Mouse (Mus musculus) brain, embryonic 14.5 days (tissue): ENCODE results near the gene Diaph2. TPM values are rescaled to one million over a fixed set of nuclear protein-coding genes. Genes with fewer than 3 reads are reported as not detected.

ENCODE experiments used
- DNase-seq: peaks from one replicate; pipeline ENCODE4 v3.0.0-alpha.2; 2011; ENCODE audit warnings: low read depth
- CTCF ChIP-seq: fragments of 200-500 bp; IDR thresholded peaks from 2 replicates; pipeline ENCODE4 v1.5.1; 2012; ENCODE audit warnings: inconsistent platforms, mild to moderate bottlenecking, moderate library complexity, borderline replicate concordance; ENCODE audit not compliant: insufficient read depth, insufficient read length; ENCODE audit errors: extremely low read depth
- POLR2A ChIP-seq: fragments of 200-500 bp; IDR thresholded peaks from 2 replicates; pipeline ENCODE4 v1.6.1; 2012; ENCODE audit warnings: mild to moderate bottlenecking, inconsistent platforms, borderline replicate concordance; ENCODE audit not compliant: poor library complexity, insufficient read depth, insufficient read length, severe bottlenecking; ENCODE audit errors: extremely low read depth
- polyA plus RNA-seq: library from polyadenylated mRNA; depleted of rRNA; stranded (reverse); fragments of >200 nt; gene quantifications from 2 replicates; pipeline ENCODE4 v1.2.3, GENCODE M21; 2012

The Diaph2 gene
- polyA plus RNA-seq, 1 experiment, result 4.6 TPM

DNA sequence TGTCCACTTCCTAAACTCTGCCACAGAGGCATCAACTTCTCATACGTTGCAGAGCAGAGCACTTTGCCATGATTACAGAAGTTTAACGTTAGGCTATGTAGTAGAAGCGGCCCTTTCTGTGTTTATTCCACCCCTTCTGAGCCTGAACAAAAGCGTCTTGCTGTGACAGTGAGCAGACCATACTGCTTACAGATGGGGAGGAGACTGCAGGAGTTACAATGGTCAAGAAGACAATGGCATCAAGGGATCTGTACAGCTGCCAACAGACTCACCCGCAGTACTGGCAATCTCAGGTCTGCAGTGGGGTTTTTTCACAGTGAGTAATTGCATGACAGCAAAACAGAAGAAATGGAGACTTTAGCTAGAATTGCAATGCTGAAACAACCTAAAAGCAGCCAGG is 756.1 kb downstream of the Diaph2 start:
- TF ChIP-seq CTCF, result no peak
- TF ChIP-seq POLR2A, result no peak
- peak; percentile 75 for DNase-seq
